Mouse (Mus musculus): Measurements from ENCODE around the gene Litaf.

GRCm38 (mm10) chr16:11068666-11069065, 2.7 kb upstream of the Litaf start:
- no peak for TF ChIP-seq POLR2A (IDR thresholded peaks at IDR 0.05; ENCODE audit: insufficient read length, low read depth)
- TF ChIP-seq E2F4 (IDR thresholded peaks at IDR 0.05; ENCODE audit: insufficient read depth), result no peak
- no peak for TF ChIP-seq TCF3 (IDR thresholded peaks at IDR 0.05; ENCODE audit: insufficient read length, low read depth)
- TF ChIP-seq TCF12 (IDR thresholded peaks at IDR 0.05; ENCODE audit: insufficient read depth, poor library complexity, severe bottlenecking), result no peak
- no peak for TF ChIP-seq SRF (IDR thresholded peaks at IDR 0.05; ENCODE audit: control insufficient read depth, insufficient read length, low read depth)
- TF ChIP-seq MAX (IDR thresholded peaks at IDR 0.05; ENCODE audit: low read depth), result no peak
- no peak for TF ChIP-seq USF1 (IDR thresholded peaks at IDR 0.05; ENCODE audit: low read depth)
- TF ChIP-seq CEBPB (IDR thresholded peaks at IDR 0.05; ENCODE audit: insufficient read depth, poor library complexity, severe bottlenecking), result no peak
